Mouse (Mus musculus) neutrophil, adult 65 days (primary cell): Measurements from ENCODE around the gene Exd2. TPM values are rescaled to one million over a fixed set of nuclear protein-coding genes. Genes with fewer than 3 reads are reported as not detected.

Experiments
- total RNA-seq: library from RNA; stranded (reverse); gene quantifications from 2 replicates; pipeline ENCODE4 v1.2.4, GENCODE M21; 2023

The Exd2 gene
- 6.5 and 8.3 TPM in 2 replicates for total RNA-seq

GRCm38 (mm10) chr12:80462942-80463651 lies at the start of gene Exd2:
Gene Exd2 (plus strand): TSS chr12:80463095.

DNA sequence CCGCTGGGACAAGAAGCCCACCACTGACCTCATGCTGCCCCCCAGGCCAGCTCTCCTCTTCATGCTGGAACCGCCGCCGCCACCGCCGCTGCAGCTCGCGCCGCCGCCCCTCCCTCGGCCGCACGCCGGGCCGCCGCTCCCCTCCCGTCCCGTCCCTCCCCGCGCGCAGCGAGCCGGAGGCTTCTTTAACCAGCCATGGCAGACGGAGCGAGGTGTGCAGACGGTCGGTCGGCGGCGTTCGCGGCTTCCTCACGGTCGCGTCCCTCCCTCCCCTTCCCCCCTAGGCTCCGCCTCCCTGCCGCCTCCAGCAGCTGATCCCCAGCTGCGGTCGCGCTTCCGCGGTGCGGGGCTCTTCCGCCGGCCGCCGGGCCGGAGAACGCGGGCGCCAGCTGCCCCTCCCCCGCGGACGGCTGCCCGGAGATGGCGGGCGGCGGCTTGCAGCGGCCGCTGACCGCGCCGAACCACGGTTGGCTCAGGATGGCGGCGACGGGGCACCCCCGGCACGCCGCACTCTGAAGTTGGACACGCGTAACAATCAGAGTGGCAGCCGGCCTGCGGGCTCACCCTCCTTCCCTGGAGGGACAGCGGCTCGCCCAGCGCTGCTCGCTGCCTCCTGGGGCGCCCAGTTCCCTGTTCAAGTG lies 26.4 kb upstream of the Exd2 start, which contains the start of gene Dcaf5:
Dcaf5 (minus strand) TSS at position 266 of the 641 bp plus-strand sequence.

GRCm38 (mm10) chr12:80517977-80518376 lies 55.1 kb downstream of the Exd2 start, which contains the start of gene Galnt16:
Gene Galnt16 (plus strand): TSS chr12:80518277.

Other genes with a start within 250 kb of the Exd2 start
- gene Actn1, start 202.7 kb upstream of the Exd2 start, total RNA-seq, result 527 and 645 TPM in 2 replicates
- 28.4 and 29.1 TPM in 2 replicates for gene Dcaf5, start 26.5 kb upstream of the Exd2 start, total RNA-seq
- not detected in 2 replicates for gene Galnt16, start 55.2 kb downstream of the Exd2 start, total RNA-seq
- gene Slc39a9, start 180.8 kb downstream of the Exd2 start, total RNA-seq, result 19.2 and 25.7 TPM in 2 replicates
- 33.9 and 38.5 TPM in 2 replicates for gene Erh, start 181.2 kb downstream of the Exd2 start, total RNA-seq
- not detected in 2 replicates for gene Plekhd1, start 229.5 kb downstream of the Exd2 start, total RNA-seq